Mouse (Mus musculus) testis, adult 2 months (tissue): ENCODE measurements around the gene Mgll. TPM values are rescaled to one million over a fixed set of nuclear protein-coding genes. Genes with fewer than 3 reads are reported as not detected.

Source experiments
- H3K27ac ChIP-seq: fragments of 200-500 bp; 2 replicates; pipeline ENCODE4 v1.5.1; 2012; ENCODE audit warnings: low read depth, low read length; ENCODE audit not compliant: control insufficient read depth, insufficient read depth
- H3K27me3 ChIP-seq: fragments of 200-500 bp; 2 replicates; pipeline ENCODE4 v1.6.1; 2012; ENCODE audit warnings: mild to moderate bottlenecking, low read length, moderate library complexity; ENCODE audit not compliant: control insufficient read depth, insufficient read depth
- H3K36me3 ChIP-seq: fragments of 200-500 bp; 2 replicates; pipeline ENCODE4 v1.6.1; 2012; ENCODE audit warnings: mild to moderate bottlenecking, low read length; ENCODE audit not compliant: control insufficient read depth, insufficient read depth
- H3K4me1 ChIP-seq: fragments of 200-500 bp; 2 replicates; pipeline ENCODE4 v1.6.1; 2012; ENCODE audit warnings: low read length; ENCODE audit not compliant: control insufficient read depth, insufficient read depth
- H3K4me3 ChIP-seq: fragments of 200-500 bp; 2 replicates; pipeline ENCODE4 v1.5.1; 2012; ENCODE audit warnings: low read depth, mild to moderate bottlenecking, low read length, moderate library complexity, mixed read lengths; ENCODE audit not compliant: control insufficient read depth
- CTCF ChIP-seq: fragments of 200-500 bp; IDR thresholded peaks from 2 replicates; pipeline ENCODE4 v1.5.1; 2012; ENCODE audit warnings: low read depth, mild to moderate bottlenecking, inconsistent platforms, low read length, moderate library complexity; ENCODE audit not compliant: control insufficient read depth, insufficient read depth, insufficient replicate concordance
- POLR2A ChIP-seq: fragments of 200-500 bp; IDR thresholded peaks from 2 replicates; pipeline ENCODE4 v1.6.1; 2012; ENCODE audit warnings: low read depth, mild to moderate bottlenecking, inconsistent platforms, low read length, moderate library complexity; ENCODE audit not compliant: control insufficient read depth
- polyA plus RNA-seq: library from polyadenylated mRNA; depleted of rRNA; stranded (reverse); fragments of >200 nt; gene quantifications from 2 replicates; pipeline ENCODE4 v1.2.3, GENCODE M21; 2012

The Mgll gene
- polyA plus RNA-seq, 1 experiment = 38.5 TPM

DNA sequence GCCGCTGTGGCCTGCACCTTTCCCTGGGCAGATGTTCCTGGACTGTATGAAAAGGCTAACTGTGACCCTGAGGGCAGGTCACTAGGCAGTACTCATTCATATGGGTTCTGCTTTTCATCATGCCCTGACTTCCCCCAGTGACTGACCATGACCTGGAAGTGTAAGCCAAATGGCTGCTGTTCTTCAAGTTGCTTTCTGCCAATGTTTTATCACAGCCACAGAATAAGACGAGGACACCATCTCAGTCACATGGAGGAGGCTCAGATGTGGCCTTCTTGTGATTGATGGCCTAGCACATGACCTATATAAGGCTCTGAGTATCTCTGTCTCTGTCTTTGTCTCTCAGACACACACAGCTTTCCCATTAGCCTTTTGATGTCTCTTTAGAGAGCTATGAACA lies 123.4 kb downstream of the Mgll start:
- Histone ChIP-seq H3K27ac (no peak overlapping the region), H3K4me3 (no peak overlapping the region), H3K36me3 (no peaks in the 10 kb centered on the region), H3K27me3 (no peaks in the 10 kb centered on the region), H3K4me1 (peaks cover 11% of the 10 kb centered on the region)
- TF ChIP-seq CTCF = no peak
- TF ChIP-seq POLR2A = no peak

DNA sequence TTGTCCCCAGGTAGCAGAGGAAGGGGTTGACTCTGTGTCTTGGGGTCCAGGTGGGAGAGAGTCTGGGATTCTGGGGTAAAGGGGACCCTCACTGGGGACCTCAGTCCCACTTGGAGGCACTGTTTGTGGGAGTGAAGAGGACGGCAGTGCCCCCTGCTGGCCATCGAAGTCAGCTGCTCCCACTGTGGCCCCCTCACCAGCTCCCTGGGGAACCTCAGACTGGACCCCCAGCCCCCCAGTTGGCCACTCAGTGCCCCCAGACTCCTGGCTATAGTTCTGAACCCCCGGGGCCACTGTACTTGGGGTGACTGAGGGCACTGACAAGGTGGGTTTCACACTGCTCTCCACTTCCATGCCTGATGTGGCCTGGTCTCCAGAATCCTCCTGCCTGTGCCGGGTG lies 125.1 kb downstream of the Mgll start:
- Histone ChIP-seq H3K27ac (no peak overlapping the region), H3K4me3 (no peak overlapping the region), H3K36me3 (no peaks in the 10 kb centered on the region), H3K27me3 (no peaks in the 10 kb centered on the region), H3K4me1 (no peaks in the 10 kb centered on the region; the same call in none of the 2 replicates)
- TF ChIP-seq CTCF (peak; percentile 46), POLR2A (no peak)

DNA sequence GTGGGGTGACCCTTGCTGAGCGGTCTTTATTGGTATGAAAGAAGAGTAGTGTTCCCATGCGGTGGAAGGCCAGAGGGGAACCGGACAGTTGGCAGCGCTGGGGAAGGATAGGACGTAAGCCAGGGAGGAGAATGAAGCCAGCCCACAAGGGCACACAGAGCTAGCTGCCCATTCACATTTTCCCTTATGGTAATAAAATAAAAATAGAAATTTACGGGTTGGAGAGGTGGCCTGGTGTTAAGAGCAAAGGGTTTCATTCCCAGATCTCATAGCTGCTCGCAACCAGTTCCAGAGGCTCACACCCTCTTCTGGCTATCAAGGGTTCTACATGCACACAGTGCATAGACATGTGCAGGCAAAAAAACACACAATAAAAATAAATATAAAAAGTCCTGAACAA lies 125.8 kb downstream of the Mgll start:
- no peaks in the 10 kb centered on the region; the same call in none of the 2 replicates for H3K4me1 ChIP-seq
- no peak overlapping the region for H3K4me3 ChIP-seq
- no peak for TF ChIP-seq POLR2A
- no peak for TF ChIP-seq CTCF
- H3K36me3 ChIP-seq = no peaks in the 10 kb centered on the region
- no peak overlapping the region for H3K27ac ChIP-seq
- H3K27me3 ChIP-seq = no peaks in the 10 kb centered on the region

DNA sequence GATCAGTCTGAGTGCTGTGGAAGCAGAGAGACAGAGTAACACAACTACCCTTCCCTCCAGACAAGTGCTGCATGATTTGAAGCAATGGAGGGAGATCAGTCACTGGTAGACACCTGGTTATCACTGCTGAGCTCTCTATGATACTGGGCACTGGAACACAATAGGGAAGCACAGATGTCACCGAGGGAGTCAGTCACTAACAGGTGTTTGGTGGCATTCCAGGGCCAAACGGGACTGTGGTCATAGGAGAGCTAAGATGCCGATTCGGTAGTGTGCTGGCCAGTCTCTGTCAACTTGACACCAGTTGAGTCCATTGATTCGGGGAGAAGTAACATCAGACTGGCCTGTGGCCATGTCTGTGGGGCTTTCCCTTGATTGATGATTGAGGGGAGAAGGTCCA lies 130.3 kb downstream of the Mgll start:
- H3K27ac ChIP-seq = no peak overlapping the region
- no peaks in the 10 kb centered on the region for H3K36me3 ChIP-seq
- no peaks in the 10 kb centered on the region for H3K27me3 ChIP-seq
- no peak overlapping the region for H3K4me3 ChIP-seq
- no peaks in the 10 kb centered on the region; the same call in 1 of the 2 replicates for H3K4me1 ChIP-seq
- no peak for TF ChIP-seq POLR2A
- no peak for TF ChIP-seq CTCF

DNA sequence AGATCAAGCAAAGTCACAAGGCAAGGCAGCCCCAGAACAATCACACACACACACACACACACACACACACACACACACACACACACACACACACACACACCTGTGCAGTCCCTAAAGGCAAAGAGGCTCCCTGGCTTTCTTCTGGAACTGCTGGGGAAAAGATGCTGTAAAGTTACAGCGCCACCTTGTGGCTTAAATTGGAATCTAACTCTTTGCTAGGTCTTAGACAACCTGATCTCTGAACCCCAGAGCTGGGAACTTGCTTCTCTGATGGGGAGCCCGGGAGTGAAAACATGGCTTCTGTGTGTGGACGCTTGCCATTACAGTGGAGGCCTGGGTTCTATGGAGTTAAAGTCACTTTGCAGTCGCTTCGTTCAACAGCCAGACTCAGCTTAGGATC lies 131.4 kb downstream of the Mgll start:
- Histone ChIP-seq H3K27me3 (no peaks in the 10 kb centered on the region), H3K4me1 (no peaks in the 10 kb centered on the region; the same call in 1 of the 2 replicates), H3K27ac (no peak overlapping the region), H3K36me3 (no peaks in the 10 kb centered on the region), H3K4me3 (no peak overlapping the region)
- TF ChIP-seq POLR2A (no peak), CTCF (peak; percentile 35; the same call in 1 of the 2 replicates)

DNA sequence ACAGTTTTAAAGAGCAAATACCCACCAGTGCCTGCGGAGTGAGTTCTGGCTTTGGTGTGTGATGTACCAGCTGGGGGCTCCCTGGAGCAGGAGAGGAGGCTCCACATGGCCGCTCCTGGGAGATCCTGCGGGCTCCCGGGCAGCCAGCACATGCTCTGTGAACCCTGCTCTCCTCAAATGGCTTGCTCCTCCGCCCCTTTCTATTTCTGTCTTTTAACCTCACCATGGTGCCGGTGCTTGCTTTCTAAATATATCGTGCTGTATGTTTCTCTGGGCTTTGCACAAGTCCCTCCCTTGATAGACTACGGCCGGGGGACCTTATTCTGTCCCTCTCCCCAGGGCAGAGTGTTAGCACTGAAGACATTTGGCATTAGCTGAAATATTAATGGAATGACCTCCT lies 133.0 kb downstream of the Mgll start:
- Histone ChIP-seq H3K4me3 (no peak overlapping the region), H3K27me3 (no peaks in the 10 kb centered on the region), H3K27ac (no peak overlapping the region), H3K36me3 (no peaks in the 10 kb centered on the region), H3K4me1 (no peaks in the 10 kb centered on the region; the same call in 1 of the 2 replicates)
- no peak for TF ChIP-seq POLR2A

DNA sequence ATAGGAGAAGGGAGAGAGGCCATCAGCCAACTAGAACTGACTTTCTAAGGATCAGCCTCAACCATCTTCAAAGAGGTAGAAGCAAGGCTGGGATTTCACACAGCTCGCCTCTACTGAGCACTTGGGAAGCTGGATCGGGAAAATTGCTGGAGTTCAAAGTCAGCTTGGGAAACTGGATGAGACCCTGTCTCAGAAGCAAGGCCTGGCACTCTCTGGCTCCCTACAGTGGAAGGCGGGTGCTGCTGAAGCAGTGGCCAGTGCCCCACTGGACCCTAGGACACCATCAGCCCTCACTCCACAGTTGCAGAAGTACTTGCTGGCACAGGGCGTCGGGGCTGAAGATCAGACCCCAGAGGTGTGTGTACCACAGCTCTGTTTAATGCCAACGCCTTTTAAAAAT lies 133.6 kb downstream of the Mgll start:
- TF ChIP-seq POLR2A (no peak), CTCF (no peak)
- no peak overlapping the region for H3K4me3 ChIP-seq
- H3K27me3 ChIP-seq = no peaks in the 10 kb centered on the region
- no peak overlapping the region for H3K27ac ChIP-seq
- no peaks in the 10 kb centered on the region for H3K36me3 ChIP-seq
- H3K4me1 ChIP-seq = no peaks in the 10 kb centered on the region; the same call in 1 of the 2 replicates

DNA sequence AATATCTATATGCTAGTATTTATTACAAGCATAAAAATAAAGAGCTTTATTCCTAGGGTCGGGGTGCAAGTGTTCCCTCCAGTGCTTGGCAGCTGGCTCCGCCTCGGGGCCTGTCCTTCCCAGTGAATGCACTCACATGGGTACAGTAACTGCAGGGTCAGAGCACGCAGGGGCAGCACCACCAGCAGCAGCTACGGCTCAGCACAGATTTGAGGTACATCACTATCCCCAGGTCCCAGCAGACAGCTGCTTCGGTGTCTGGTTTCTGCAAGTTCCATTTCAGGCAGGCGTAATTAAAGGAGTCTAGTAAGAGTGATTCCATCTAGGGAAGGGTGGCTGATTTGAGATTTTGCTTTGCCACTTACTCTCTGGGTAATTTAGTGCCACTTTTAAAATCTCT lies 134.1 kb downstream of the Mgll start:
- TF ChIP-seq POLR2A (no peak), CTCF (no peak)
- no peaks in the 10 kb centered on the region for H3K36me3 ChIP-seq
- no peaks in the 10 kb centered on the region for H3K27me3 ChIP-seq
- H3K4me1 ChIP-seq = no peaks in the 10 kb centered on the region
- no peak overlapping the region for H3K27ac ChIP-seq
- no peak overlapping the region for H3K4me3 ChIP-seq
